Mouse (Mus musculus): ENCODE measurements around the gene Sdccag8. TPM values are rescaled to one million over a fixed set of nuclear protein-coding genes. Genes with fewer than 3 reads are reported as not detected.

Gene Sdccag8
- polyA plus RNA-seq, 1 experiment: 3.9 TPM

DNA sequence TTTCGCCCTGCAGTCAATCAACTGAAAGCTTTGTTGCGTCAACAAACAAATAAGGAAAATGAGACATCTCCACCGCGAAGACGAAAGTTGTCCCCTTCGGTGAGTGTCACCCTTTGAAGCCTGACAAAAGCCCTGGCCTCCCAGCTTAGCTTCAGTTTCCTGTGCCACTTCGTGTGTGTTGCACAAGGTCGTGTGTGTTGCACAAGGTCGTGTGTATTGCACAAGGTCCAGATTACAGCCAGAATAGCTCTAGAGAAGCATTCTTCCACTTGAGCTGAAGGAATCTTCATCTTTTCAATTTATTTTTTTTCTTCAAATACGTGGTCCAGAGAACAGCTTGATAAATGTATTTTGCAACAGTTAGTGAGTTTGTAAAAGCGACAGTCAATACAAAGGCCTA is 11.7 kb downstream of the Sdccag8 start:
- no peak for TF ChIP-seq POLR2A (IDR thresholded peaks at IDR 0.05; ENCODE audit: borderline replicate concordance, extremely low read depth, low read depth, low read length)
- TF ChIP-seq CTCF (IDR thresholded peaks at IDR 0.05; ENCODE audit: insufficient read depth, low read length): no peak
- Histone ChIP-seq H3K4me1 (ENCODE audit: control insufficient read depth, insufficient read depth, low read length) (peaks cover 10% of the 10 kb centered on the region), H3K4me3 (replicated peaks; ENCODE audit: extremely low read depth, low read depth, low read length) (no peak overlapping the region)
- 53% methylated on average over 11 of the region's 11 CpGs for WGBS
- no peak for DNase-seq

DNA sequence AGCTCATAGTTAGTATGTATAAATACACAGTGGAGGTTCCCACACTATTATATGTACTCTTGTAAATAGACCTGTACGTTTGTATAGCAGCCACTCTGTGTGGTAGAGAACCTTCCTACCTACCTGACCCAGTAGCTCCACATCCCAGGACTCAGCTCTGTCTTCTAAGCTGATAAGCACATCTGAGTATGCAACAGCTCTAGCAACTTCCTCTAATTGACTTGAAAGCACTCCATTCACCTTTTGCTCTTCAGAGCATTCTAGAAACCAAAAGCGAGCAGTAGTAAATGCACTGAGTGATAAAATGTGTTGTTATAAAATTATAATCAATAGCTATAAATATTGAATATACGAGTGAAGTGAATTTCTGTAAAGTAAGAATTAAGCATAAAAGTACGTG is 12.5 kb downstream of the Sdccag8 start:
- WGBS: 84% methylated on average over 4 of the region's 4 CpGs
- Histone ChIP-seq H3K4me1 (ENCODE audit: control insufficient read depth, insufficient read depth, low read length) (peaks cover 10% of the 10 kb centered on the region), H3K4me3 (replicated peaks; ENCODE audit: extremely low read depth, low read depth, low read length) (no peak overlapping the region)
- TF ChIP-seq CTCF (IDR thresholded peaks at IDR 0.05; ENCODE audit: insufficient read depth, low read length) (no peak), POLR2A (IDR thresholded peaks at IDR 0.05; ENCODE audit: borderline replicate concordance, extremely low read depth, low read depth, low read length) (no peak)
- no peak for DNase-seq

DNA sequence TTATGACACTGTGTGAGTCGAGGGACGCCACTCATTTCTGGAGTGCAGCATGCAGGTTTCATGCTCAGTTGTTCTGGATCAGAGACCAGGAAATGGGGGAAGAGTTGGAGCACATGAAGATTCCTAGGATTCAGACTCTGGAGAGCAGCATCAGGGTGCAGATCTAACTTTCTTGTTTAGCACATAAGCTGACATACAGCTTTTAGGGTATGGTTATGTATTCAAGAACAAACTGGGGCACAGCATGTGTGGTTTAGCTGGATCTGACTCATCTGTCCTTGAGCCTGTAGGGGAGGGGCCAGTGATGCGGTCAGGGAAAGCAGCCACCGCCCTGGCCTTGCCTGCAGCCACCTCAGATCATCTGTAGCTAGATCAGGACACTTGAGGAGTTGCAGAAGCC is 12.9 kb downstream of the Sdccag8 start:
- DNase-seq: no peak
- no peak overlapping the region for H3K4me3 ChIP-seq (replicated peaks; ENCODE audit: extremely low read depth, low read depth, low read length)
- WGBS: 75% methylated on average over 4 of the region's 4 CpGs

DNA sequence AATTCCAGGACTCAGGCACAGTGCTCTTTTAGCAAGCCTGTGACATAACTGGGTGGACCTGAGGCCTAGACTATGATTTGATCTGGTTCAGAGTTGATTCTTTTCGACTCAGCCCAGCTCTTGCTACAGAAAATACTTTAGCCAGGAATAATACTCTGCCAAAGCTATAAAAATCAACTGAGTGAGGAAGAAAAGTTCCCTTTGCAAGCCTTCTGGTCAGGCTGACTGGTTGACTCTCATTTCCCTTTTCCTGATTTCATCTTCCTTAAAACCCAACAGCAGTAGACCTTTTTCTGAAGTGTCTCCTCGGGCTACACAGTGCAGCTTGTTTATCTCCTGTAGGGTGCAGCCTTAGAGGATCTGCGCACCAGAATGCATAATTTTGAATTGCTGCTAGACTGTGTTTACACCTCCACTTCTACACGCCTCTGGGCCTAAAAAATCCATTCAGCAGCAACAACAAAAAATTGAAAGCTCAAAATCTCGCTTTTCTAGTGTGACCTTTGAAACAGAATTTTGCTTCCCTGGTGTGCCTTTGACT is 13.6 kb downstream of the Sdccag8 start:
- 66% methylated on average over 5 of the region's 5 CpGs for WGBS
- TF ChIP-seq POLR2A (IDR thresholded peaks at IDR 0.05; ENCODE audit: borderline replicate concordance, extremely low read depth, low read depth, low read length) (no peak), CTCF (IDR thresholded peaks at IDR 0.05; ENCODE audit: insufficient read depth, low read length) (no peak)
- peaks cover 10% of the 10 kb centered on the region for H3K4me1 ChIP-seq (ENCODE audit: control insufficient read depth, insufficient read depth, low read length)
- no peak for DNase-seq
- H3K4me3 ChIP-seq (replicated peaks; ENCODE audit: extremely low read depth, low read depth, low read length): no peak overlapping the region

More for the DNA sequence above, 12.9 kb downstream of the Sdccag8 start:
- peaks cover 10% of the 10 kb centered on the region for H3K4me1 ChIP-seq (ENCODE audit: control insufficient read depth, insufficient read depth, low read length)
- TF ChIP-seq CTCF (IDR thresholded peaks at IDR 0.05; ENCODE audit: insufficient read depth, low read length): no peak
- no peak for TF ChIP-seq POLR2A (IDR thresholded peaks at IDR 0.05; ENCODE audit: borderline replicate concordance, extremely low read depth, low read depth, low read length)

DNA sequence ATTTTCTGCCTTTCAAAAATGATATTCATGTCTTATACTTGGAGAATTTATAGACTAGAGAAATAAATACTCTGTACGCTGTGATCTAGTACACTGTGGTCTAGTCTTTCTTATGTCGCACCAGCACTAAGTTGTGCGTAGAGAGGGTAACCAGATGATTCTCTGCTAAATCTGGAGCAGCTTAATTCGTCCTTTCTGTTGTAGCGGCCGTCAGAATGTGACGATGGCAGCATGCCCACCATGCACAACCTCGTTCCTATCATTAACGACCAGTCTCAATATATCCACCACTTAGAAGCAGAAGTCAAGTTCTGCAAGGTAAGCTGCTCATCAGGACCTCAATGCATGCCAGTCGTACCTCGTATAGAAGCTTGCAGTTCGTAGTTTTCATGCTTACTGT is 14.2 kb downstream of the Sdccag8 start:
- H3K4me1 ChIP-seq (ENCODE audit: control insufficient read depth, insufficient read depth, low read length): peaks cover 10% of the 10 kb centered on the region
- no peak overlapping the region for H3K4me3 ChIP-seq (replicated peaks; ENCODE audit: extremely low read depth, low read depth, low read length)
- TF ChIP-seq CTCF (IDR thresholded peaks at IDR 0.05; ENCODE audit: insufficient read depth, low read length) (no peak), POLR2A (IDR thresholded peaks at IDR 0.05; ENCODE audit: borderline replicate concordance, extremely low read depth, low read depth, low read length) (no peak)
- WGBS: 87% methylated on average over 12 of the region's 12 CpGs
- DNase-seq: no peak

DNA sequence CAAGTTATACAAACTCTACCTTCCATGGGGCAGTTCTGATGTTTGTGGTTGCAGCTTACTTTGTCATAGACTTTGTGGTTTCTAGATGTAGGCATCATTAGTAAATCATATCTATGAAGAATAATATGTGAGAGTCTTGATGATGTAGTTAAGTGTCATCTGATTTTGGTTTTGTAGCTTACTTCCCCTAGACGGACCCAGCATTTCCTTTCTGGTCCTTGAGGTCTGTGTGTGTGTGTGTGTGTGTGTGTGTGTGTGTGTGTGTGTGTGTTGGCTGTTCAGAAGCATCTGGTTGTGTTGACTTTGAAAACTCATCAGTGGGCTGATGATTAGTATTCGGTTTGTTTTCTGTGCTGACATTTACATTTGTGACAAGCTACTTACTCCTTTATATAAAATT is 17.6 kb downstream of the Sdccag8 start:
- no peak for DNase-seq
- TF ChIP-seq CTCF (IDR thresholded peaks at IDR 0.05; ENCODE audit: insufficient read depth, low read length) (no peak), POLR2A (IDR thresholded peaks at IDR 0.05; ENCODE audit: borderline replicate concordance, extremely low read depth, low read depth, low read length) (no peak)

DNA sequence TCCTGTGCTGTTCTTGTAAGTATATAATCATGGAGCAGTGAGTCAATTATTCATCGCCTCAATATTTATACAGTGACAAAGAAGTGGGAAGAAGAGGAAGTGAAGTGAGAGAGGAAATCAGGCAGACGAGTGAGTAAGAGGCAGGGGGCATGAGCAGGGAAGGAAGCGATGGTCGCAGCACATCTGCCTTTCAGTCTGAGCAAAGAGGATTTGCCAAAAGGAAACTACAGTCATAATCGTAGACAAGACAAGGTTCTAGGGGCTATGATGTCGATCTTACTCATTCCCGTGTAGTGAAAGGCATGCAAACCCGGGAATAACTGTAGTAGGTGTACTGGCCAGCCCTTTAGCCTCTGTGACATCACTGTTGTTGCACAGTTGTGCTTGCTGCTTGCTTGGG is 18.1 kb downstream of the Sdccag8 start:
- no peak for DNase-seq
- TF ChIP-seq POLR2A (IDR thresholded peaks at IDR 0.05; ENCODE audit: borderline replicate concordance, extremely low read depth, low read depth, low read length) (no peak), CTCF (IDR thresholded peaks at IDR 0.05; ENCODE audit: insufficient read depth, low read length) (no peak)
- H3K4me3 ChIP-seq (replicated peaks; ENCODE audit: extremely low read depth, low read depth, low read length): no peak overlapping the region
- WGBS: 33% methylated on average over 8 of the region's 8 CpGs
- no peaks in the 10 kb centered on the region; the same call in 1 of the 2 replicates for H3K4me1 ChIP-seq (ENCODE audit: control insufficient read depth, insufficient read depth, low read length)

More for the DNA sequence above, 17.6 kb downstream of the Sdccag8 start:
- Histone ChIP-seq H3K4me1 (ENCODE audit: control insufficient read depth, insufficient read depth, low read length) (no peaks in the 10 kb centered on the region; the same call in 1 of the 2 replicates), H3K4me3 (replicated peaks; ENCODE audit: extremely low read depth, low read depth, low read length) (no peak overlapping the region)
- WGBS: 67% methylated on average over 2 of the region's 2 CpGs

DNA sequence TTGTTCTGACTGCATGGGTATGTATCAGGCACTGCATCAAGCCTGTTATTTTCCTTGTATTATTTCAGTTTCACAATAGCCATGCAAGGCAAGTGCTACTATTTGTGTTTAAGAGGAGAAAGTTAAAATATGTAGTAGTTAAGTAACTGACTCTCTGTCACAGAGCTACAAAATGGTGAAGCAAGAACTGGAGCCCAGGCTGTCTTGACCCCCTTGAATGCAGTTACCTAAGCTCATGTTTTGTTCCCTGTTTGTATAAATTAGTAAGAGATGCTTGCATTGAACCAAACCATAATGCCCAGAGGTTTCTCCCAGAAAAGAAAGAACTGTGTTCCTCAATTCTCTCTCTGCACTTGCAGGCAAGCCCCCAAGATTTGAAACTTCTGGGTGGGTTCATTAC is 18.8 kb downstream of the Sdccag8 start:
- TF ChIP-seq CTCF (IDR thresholded peaks at IDR 0.05; ENCODE audit: insufficient read depth, low read length) (no peak), POLR2A (IDR thresholded peaks at IDR 0.05; ENCODE audit: borderline replicate concordance, extremely low read depth, low read depth, low read length) (no peak)
- DNase-seq: no peak
- H3K4me1 ChIP-seq (ENCODE audit: control insufficient read depth, insufficient read depth, low read length): no peaks in the 10 kb centered on the region; the same call in 1 of the 2 replicates
- no peak overlapping the region for H3K4me3 ChIP-seq (replicated peaks; ENCODE audit: extremely low read depth, low read depth, low read length)

DNA sequence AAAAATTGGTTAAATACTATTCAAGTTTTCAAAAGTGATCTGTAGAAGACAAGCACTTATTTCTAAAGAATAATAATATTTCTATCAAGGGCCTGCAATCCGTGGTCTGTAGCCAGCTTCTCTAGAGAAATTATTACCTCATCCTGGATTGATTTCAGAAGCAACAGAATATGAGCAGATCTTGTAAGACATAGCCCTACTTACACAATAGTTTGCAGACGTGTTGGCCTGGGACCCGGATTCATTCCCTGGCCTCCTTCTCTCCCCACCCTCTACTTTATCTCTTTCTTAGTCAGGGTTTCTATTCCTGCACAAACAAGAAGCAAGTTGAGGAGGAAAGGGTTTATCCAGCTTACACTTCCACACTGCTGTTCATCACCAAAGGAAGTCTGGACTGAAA is 19.5 kb downstream of the Sdccag8 start:
- no peak for DNase-seq
- H3K4me1 ChIP-seq (ENCODE audit: control insufficient read depth, insufficient read depth, low read length): no peaks in the 10 kb centered on the region; the same call in 1 of the 2 replicates
- WGBS: 52% methylated on average over 3 of the region's 3 CpGs
- H3K4me3 ChIP-seq (replicated peaks; ENCODE audit: extremely low read depth, low read depth, low read length): no peak overlapping the region
- no peak for TF ChIP-seq CTCF (IDR thresholded peaks at IDR 0.05; ENCODE audit: insufficient read depth, low read length)
- no peak for TF ChIP-seq POLR2A (IDR thresholded peaks at IDR 0.05; ENCODE audit: borderline replicate concordance, extremely low read depth, low read depth, low read length)

DNA sequence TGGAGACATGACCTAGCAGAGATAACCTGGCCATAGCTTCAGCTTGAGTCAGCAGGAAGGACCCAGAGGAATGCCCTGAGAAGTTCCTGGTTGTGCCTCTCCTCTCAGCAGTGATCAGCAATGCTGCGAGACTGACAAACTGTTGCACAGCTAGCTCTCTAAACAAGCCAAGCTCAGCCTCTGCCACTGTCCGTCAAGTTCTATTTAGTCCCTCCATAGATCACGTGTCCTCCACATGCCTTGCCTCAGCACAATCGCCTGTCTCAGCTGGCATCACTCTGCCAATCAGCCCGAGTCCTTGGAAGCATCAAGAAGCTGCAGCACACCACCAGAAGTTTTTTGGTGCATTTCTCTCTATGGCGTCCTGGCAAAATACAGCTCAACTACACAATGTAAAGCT is 20.4 kb downstream of the Sdccag8 start:
- WGBS: 75% methylated on average over 6 of the region's 6 CpGs
- Histone ChIP-seq H3K4me3 (replicated peaks; ENCODE audit: extremely low read depth, low read depth, low read length) (no peak overlapping the region), H3K4me1 (ENCODE audit: control insufficient read depth, insufficient read depth, low read length) (no peaks in the 10 kb centered on the region; the same call in 1 of the 2 replicates)
- TF ChIP-seq POLR2A (IDR thresholded peaks at IDR 0.05; ENCODE audit: borderline replicate concordance, extremely low read depth, low read depth, low read length) (no peak), CTCF (IDR thresholded peaks at IDR 0.05; ENCODE audit: insufficient read depth, low read length) (no peak)
- DNase-seq: no peak
